Mouse (Mus musculus): ENCODE measurements at regions not wholly inside any gene's neighbourhood (a gene's known extent, or its start where the extent isn't known, plus 50 kb on each side); places are given as distances from the start of the nearest gene placed in this dataset.

- H3K9ac ChIP-seq, result no peak overlapping the region
- WGBS (ENCODE audit: insufficient replicate concordance), result 51% methylated on average over 2 of the region's 2 CpGs
Measured at GRCm38 (mm10) chr4:127543276-127543675, 185.3 kb upstream of the Gjb5 start.

GRCm38 (mm10) chr4:127542771-127543170, 184.8 kb upstream of the Gjb5 start:
- 55% methylated on average over 4 of the region's 4 CpGs for WGBS (ENCODE audit: insufficient replicate concordance)
- Histone ChIP-seq H3K4me1 (no peaks in the 10 kb centered on the region), H3K27ac (no peak overlapping the region), H3K36me3 (no peaks in the 10 kb centered on the region), H3K9ac (no peak overlapping the region), H3K9me3 (replicated peaks) (no peaks in the 10 kb centered on the region), H3K4me2 (no peak overlapping the region), H3K4me3 (no peak overlapping the region), H3K27me3 (replicated peaks) (no peaks in the 10 kb centered on the region)
- no peak for ATAC-seq

More at GRCm38 (mm10) chr4:127543276-127543675, 185.3 kb upstream of the Gjb5 start:
- Histone ChIP-seq H3K4me1 (no peaks in the 10 kb centered on the region), H3K27me3 (replicated peaks) (no peaks in the 10 kb centered on the region), H3K27ac (no peak overlapping the region), H3K4me2 (no peak overlapping the region), H3K4me3 (no peak overlapping the region), H3K9me3 (replicated peaks) (no peaks in the 10 kb centered on the region), H3K36me3 (no peaks in the 10 kb centered on the region)
- ATAC-seq, result no peak

GRCm38 (mm10) chr4:127536952-127537351, 179.0 kb upstream of the Gjb5 start:
- ATAC-seq, result no peak
- no peak overlapping the region for H3K9ac ChIP-seq
- 35% methylated on average over 5 of the region's 5 CpGs for WGBS (ENCODE audit: insufficient replicate concordance)

GRCm38 (mm10) chr4:127535630-127536029, 177.6 kb upstream of the Gjb5 start:
- 0 out of 2 replicates have a peak, but pooled peaks cover 8% of the 10 kb centered on the region for H3K9me3 ChIP-seq (replicated peaks)
- H3K27ac ChIP-seq, result no peak overlapping the region
- no peak overlapping the region for H3K9ac ChIP-seq
- no peaks in the 10 kb centered on the region for H3K27me3 ChIP-seq (replicated peaks)
- 65% methylated on average over 7 of the region's 7 CpGs for WGBS (ENCODE audit: insufficient replicate concordance)
- H3K4me1 ChIP-seq, result no peaks in the 10 kb centered on the region
- no peak overlapping the region for H3K4me2 ChIP-seq
- ATAC-seq, result no peak
- no peaks in the 10 kb centered on the region for H3K36me3 ChIP-seq
- H3K4me3 ChIP-seq, result no peak overlapping the region

More at GRCm38 (mm10) chr4:127536952-127537351, 179.0 kb upstream of the Gjb5 start:
- Histone ChIP-seq H3K27me3 (replicated peaks) (no peaks in the 10 kb centered on the region), H3K36me3 (no peaks in the 10 kb centered on the region), H3K4me1 (no peaks in the 10 kb centered on the region), H3K4me2 (no peak overlapping the region), H3K9me3 (replicated peaks) (0 out of 2 replicates have a peak, but pooled peaks cover 8% of the 10 kb centered on the region), H3K4me3 (no peak overlapping the region), H3K27ac (no peak overlapping the region)

- H3K27me3 ChIP-seq (replicated peaks), result no peaks in the 10 kb centered on the region
- ATAC-seq, result no peak
- no peak overlapping the region for H3K4me3 ChIP-seq
- H3K4me1 ChIP-seq, result no peaks in the 10 kb centered on the region
- no peak overlapping the region for H3K4me2 ChIP-seq
- H3K36me3 ChIP-seq, result no peaks in the 10 kb centered on the region
- H3K27ac ChIP-seq, result no peak overlapping the region
- 82% methylated on average over 3 of the region's 3 CpGs for WGBS (ENCODE audit: insufficient replicate concordance)
- no peak overlapping the region for H3K9ac ChIP-seq
- 0 out of 2 replicates have a peak, but pooled peaks cover 8% of the 10 kb centered on the region for H3K9me3 ChIP-seq (replicated peaks)
Measured at GRCm38 (mm10) chr4:127534411-127534810, 176.4 kb upstream of the Gjb5 start.

GRCm38 (mm10) chr4:127533726-127534125, 175.7 kb upstream of the Gjb5 start:
- WGBS (ENCODE audit: insufficient replicate concordance), result 53% methylated on average over 4 of the region's 4 CpGs
- no peak overlapping the region for H3K4me3 ChIP-seq
- no peak overlapping the region for H3K4me2 ChIP-seq
- H3K27me3 ChIP-seq (replicated peaks), result no peaks in the 10 kb centered on the region
- H3K4me1 ChIP-seq, result no peaks in the 10 kb centered on the region
- H3K9me3 ChIP-seq (replicated peaks), result 0 out of 2 replicates have a peak, but pooled peaks cover 8% of the 10 kb centered on the region
- H3K27ac ChIP-seq, result no peak overlapping the region
- H3K9ac ChIP-seq, result no peak overlapping the region
- ATAC-seq, result no peak
- no peaks in the 10 kb centered on the region for H3K36me3 ChIP-seq

- WGBS (ENCODE audit: insufficient replicate concordance), result 74% methylated on average over 11 of the region's 11 CpGs
- no peak for ATAC-seq
- Histone ChIP-seq H3K27me3 (replicated peaks) (no peaks in the 10 kb centered on the region), H3K4me2 (no peak overlapping the region), H3K27ac (no peak overlapping the region), H3K36me3 (no peaks in the 10 kb centered on the region), H3K9ac (no peak overlapping the region), H3K9me3 (replicated peaks) (0 out of 2 replicates have a peak, but pooled peaks cover 8% of the 10 kb centered on the region), H3K4me1 (no peaks in the 10 kb centered on the region), H3K4me3 (no peak overlapping the region)
Measured at GRCm38 (mm10) chr4:127530779-127531178, 172.8 kb upstream of the Gjb5 start.

GRCm38 (mm10) chr4:127522151-127522550, 164.2 kb upstream of the Gjb5 start:
- Histone ChIP-seq H3K9ac (no peak overlapping the region), H3K4me1 (no peaks in the 10 kb centered on the region), H3K9me3 (replicated peaks) (no peaks in the 10 kb centered on the region), H3K27ac (no peak overlapping the region), H3K36me3 (no peaks in the 10 kb centered on the region), H3K27me3 (replicated peaks) (no peaks in the 10 kb centered on the region), H3K4me3 (no peak overlapping the region), H3K4me2 (no peak overlapping the region)
- WGBS (ENCODE audit: insufficient replicate concordance), result 67% methylated on average over 2 of the region's 2 CpGs
- no peak for ATAC-seq

GRCm38 (mm10) chr4:127517978-127518377, 160.0 kb upstream of the Gjb5 start:
- WGBS (ENCODE audit: insufficient replicate concordance), result 75% methylated on average over 1 of the region's 1 CpGs
- Histone ChIP-seq H3K4me2 (no peak overlapping the region), H3K27me3 (replicated peaks) (no peaks in the 10 kb centered on the region), H3K9me3 (replicated peaks) (no peaks in the 10 kb centered on the region), H3K4me1 (no peaks in the 10 kb centered on the region), H3K36me3 (no peaks in the 10 kb centered on the region), H3K27ac (no peak overlapping the region), H3K4me3 (no peak overlapping the region), H3K9ac (no peak overlapping the region)
- no peak for ATAC-seq

GRCm38 (mm10) chr4:127517539-127517938, 159.6 kb upstream of the Gjb5 start:
- Histone ChIP-seq H3K9me3 (replicated peaks) (no peaks in the 10 kb centered on the region), H3K27ac (no peak overlapping the region), H3K36me3 (no peaks in the 10 kb centered on the region), H3K9ac (no peak overlapping the region), H3K4me1 (no peaks in the 10 kb centered on the region), H3K4me3 (no peak overlapping the region), H3K27me3 (replicated peaks) (no peaks in the 10 kb centered on the region), H3K4me2 (no peak overlapping the region)
- ATAC-seq, result no peak
- WGBS (ENCODE audit: insufficient replicate concordance), result 61% methylated on average over 7 of the region's 7 CpGs

GRCm38 (mm10) chr4:127509936-127510335, 152.0 kb upstream of the Gjb5 start:
- ATAC-seq, result no peak
- no peak overlapping the region for H3K9ac ChIP-seq
- no peaks in the 10 kb centered on the region for H3K27me3 ChIP-seq (replicated peaks)
- H3K4me2 ChIP-seq, result no peak overlapping the region
- 75% methylated on average over 9 of the region's 9 CpGs for WGBS (ENCODE audit: insufficient replicate concordance)
- H3K4me1 ChIP-seq, result no peaks in the 10 kb centered on the region
- no peak overlapping the region for H3K4me3 ChIP-seq
- no peaks in the 10 kb centered on the region for H3K36me3 ChIP-seq
- H3K27ac ChIP-seq, result no peak overlapping the region
- no peaks in the 10 kb centered on the region for H3K9me3 ChIP-seq (replicated peaks)

GRCm38 (mm10) chr4:127502621-127503020, 144.6 kb upstream of the Gjb5 start:
- Histone ChIP-seq H3K4me1 (no peaks in the 10 kb centered on the region), H3K4me2 (no peak overlapping the region), H3K27ac (no peak overlapping the region), H3K9me3 (replicated peaks) (no peaks in the 10 kb centered on the region), H3K27me3 (replicated peaks) (no peaks in the 10 kb centered on the region), H3K4me3 (no peak overlapping the region), H3K36me3 (no peaks in the 10 kb centered on the region), H3K9ac (no peak overlapping the region)
- 71% methylated on average over 6 of the region's 6 CpGs for WGBS (ENCODE audit: insufficient replicate concordance)
- no peak for ATAC-seq

- Histone ChIP-seq H3K4me1 (no peaks in the 10 kb centered on the region), H3K27ac (no peak overlapping the region), H3K4me2 (no peak overlapping the region), H3K36me3 (no peaks in the 10 kb centered on the region), H3K9ac (no peak overlapping the region), H3K9me3 (replicated peaks) (no peaks in the 10 kb centered on the region), H3K27me3 (replicated peaks) (no peaks in the 10 kb centered on the region), H3K4me3 (no peak overlapping the region)
- ATAC-seq, result no peak
- 74% methylated on average over 7 of the region's 7 CpGs for WGBS (ENCODE audit: insufficient replicate concordance)
Measured at GRCm38 (mm10) chr4:127501881-127502280, 143.9 kb upstream of the Gjb5 start.
